Mouse (Mus musculus): ENCODE measurements around the gene B230118H07Rik. TPM values are rescaled to one million over a fixed set of nuclear protein-coding genes. Genes with fewer than 3 reads are reported as not detected.

B230118H07Rik gene
- total RNA-seq, 1 experiment from 2014 or later = 31.8 TPM

DNA sequence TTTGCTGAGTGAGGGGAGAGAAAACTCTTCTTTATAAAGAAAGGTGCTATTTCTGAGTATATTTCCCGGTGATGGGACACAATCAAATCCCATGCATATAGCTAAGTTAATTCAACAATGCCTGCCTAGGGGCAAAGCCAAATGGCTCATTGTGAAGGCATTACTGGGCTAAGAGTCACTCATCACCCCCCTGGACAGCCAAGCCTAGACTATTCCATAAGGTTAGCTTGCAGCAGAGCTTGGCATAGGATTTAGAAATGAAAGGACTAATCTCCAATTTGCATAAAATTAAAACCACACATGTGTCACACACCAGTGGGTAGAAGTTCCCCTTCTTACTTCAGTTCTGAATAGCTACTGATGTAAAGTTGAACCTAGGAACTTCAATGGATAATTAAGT lies 128.8 kb downstream of the B230118H07Rik start:
- no peak for DNase-seq

DNA sequence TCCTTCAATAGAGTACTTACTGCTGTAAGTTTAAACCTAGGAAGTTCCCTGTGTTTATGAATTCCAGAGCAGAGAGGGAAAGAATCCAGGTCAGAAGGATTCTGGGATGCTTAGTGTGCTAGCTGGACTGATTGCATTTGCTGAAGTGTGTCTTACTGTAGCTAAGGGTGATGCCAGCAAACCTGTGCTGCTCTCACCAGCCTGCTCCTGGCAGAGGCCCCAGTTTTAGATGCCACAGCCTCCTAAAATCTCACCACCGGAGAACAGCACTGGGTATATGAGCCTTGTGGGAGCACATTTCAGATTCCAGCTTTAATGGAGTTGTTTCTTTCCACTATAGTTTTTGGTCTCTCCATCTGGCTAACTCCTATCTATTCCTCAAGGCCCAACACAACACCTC lies 129.4 kb downstream of the B230118H07Rik start:
- no peak for DNase-seq

Other genes starting within 250 kb of the B230118H07Rik start
- gene Rag2, start 24.8 kb downstream of the B230118H07Rik start, total RNA-seq (2021) = 0.48 TPM in 1 of 2 replicates, not detected in the other
- 0.19 and 1.9 TPM in 2 replicates for gene Rag1, start within 50 bp of the B230118H07Rik start, total RNA-seq (2021)
- gene Traf6, start 28.9 kb upstream of the B230118H07Rik start, total RNA-seq (2021) = 16.1 and 17.0 TPM in 2 replicates
- 3.7 and 5.1 TPM in 2 replicates for gene Prr5l, start 233.5 kb upstream of the B230118H07Rik start, total RNA-seq (2021)
- gene Commd9, start 236.7 kb upstream of the B230118H07Rik start, total RNA-seq (2021) = 31.7 and 39.0 TPM in 2 replicates